Mouse (Mus musculus): ENCODE measurements around the gene Ugt1a7c.

DNA sequence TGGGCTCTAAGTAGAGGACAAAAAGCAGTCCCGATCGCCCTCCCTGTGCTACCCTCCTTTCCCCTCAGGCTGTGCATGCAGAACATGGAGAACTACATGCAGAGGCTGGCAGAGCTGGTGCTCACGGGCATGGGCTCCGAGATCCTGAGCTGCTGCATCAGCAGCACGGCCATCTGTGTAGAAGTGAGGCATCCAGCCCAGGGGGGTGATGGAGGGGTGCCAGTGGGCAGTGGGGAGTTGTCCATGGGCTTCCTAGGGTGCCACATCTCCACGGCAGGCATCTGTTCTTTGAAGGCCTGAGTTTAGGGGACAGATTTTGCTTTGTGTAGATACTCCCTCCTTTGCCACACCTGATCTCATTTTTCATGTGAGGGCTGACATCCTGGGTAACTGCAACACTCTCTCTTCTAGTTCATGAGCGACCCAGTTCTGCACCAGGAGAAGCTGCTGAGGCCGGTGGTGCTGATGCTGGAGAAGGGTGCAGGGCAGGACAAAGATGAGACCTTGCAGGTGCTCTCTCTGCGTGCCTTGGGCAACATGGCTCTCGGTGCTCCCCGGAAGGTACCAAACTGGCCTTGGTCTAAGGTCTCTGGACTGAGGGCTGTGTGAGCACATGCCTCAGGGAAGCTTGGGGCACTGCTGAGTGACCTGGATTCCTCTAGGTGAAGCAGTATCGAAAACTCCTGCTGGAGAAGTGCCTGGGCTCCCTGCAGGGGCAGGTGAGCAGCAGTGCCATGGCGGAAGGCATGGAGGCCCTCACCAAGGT, 161.3 kb downstream of the Ugt1a7c start:
- TF ChIP-seq CTCF (IDR thresholded peaks at IDR 0.05 in 2 of 3, conservative IDR thresholded peaks at IDR 0.05 in 1 of 3; ENCODE audit: control insufficient read depth in 1 of 3, insufficient read depth in 1 of 3, low read depth in 2 of 3, low read length in 3 of 3, poor library complexity in 1 of 3, severe bottlenecking in 1 of 3): no peak
- TF ChIP-seq GABPA (IDR thresholded peaks at IDR 0.05; ENCODE audit: low read depth, low read length): no peak
- TF ChIP-seq POLR2A (IDR thresholded peaks at IDR 0.05; ENCODE audit: control insufficient read depth in 1 of 2, insufficient read depth in 1 of 2, low read depth in 1 of 2, low read length in 2 of 2, poor library complexity in 1 of 2): no peak
